ENCODE assay signal across 8 mouse cellular contexts in genomic region chr11:107473137-107473820, GRCm38 (mm10). TPM values are rescaled to one million over a fixed set of nuclear protein-coding genes. Genes with fewer than 3 reads are reported as not detected.
DNase-seq lines count a peak whose midpoint lies in the region; ATAC-seq lines count a peak whose summit lies in the region.

No protein-coding gene starts in this region.

- DNase-seq in frontal cortex, adult 2 months (ENCODE audit: extremely low spot score in 1 of 2, low spot score in 1 of 2), result peak; percentile 33 to 80
- DNase-seq in frontal cortex, postnatal 25 days (ENCODE audit: low spot score in 2 of 2), result no peak
- DNase-seq in B cell, adult 2 months, result peak; percentile 66 to 73
- DNase-seq in brain, adult 2 months (ENCODE audit: low read depth, low spot score), result peak; percentile 95
- DNase-seq in kidney, postnatal 36 days, result peak; percentile 66 to 72
- peak; percentile 79 for DNase-seq in lung, postnatal 10 days
- peak; percentile 47 for DNase-seq in testis, postnatal 14 days (ENCODE audit: low spot score)

- peak; percentile 54 for ATAC-seq in erythroblast, adult 5-6 weeks (replicated peaks; ENCODE audit: low FRiP score, poor library complexity, severe bottlenecking)

RNA-seq across cellular contexts. Expression of gene Pitpnc1, which starts 2.8 kb away (rescaled TPM):
- polyA plus RNA-seq in frontal cortex, adult 2 months (2012; rRNA removed), result 25.3 and 26.6 TPM in 2 replicates
- total RNA-seq in erythroblast, adult 5-6 weeks (2015; ENCODE audit: low replicate concordance), result 14.4 and 15.7 TPM in 2 replicates
- 9.8 and 20.1 TPM in 2 replicates for total RNA-seq in erythroblast, adult 5-6 weeks (2017; ENCODE audit: low replicate concordance)

RNA-seq across cellular contexts. Expression of gene Psmd12, which starts 6.0 kb away (rescaled TPM):
- 58.4 and 61.0 TPM in 2 replicates for polyA plus RNA-seq in frontal cortex, adult 2 months (2012; rRNA removed)
- 27.6 and 40.2 TPM in 2 replicates for total RNA-seq in erythroblast, adult 5-6 weeks (2015; ENCODE audit: low replicate concordance)
- total RNA-seq in erythroblast, adult 5-6 weeks (2017; ENCODE audit: low replicate concordance), result 41.4 and 53.5 TPM in 2 replicates

Comparison
In these comparisons a context has a peak if more than half of its experiments do, and no peak if none do; other contexts are left out.
1. DNase-seq: peak in frontal cortex, adult 2 months (2 of 2), B cell, adult 2 months (2 of 2), brain, adult 2 months (single experiment), kidney, postnatal 36 days (2 of 2), lung, postnatal 10 days (single experiment) and testis, postnatal 14 days (single experiment); none in frontal cortex, postnatal 25 days (0 of 2).